Mouse (Mus musculus): ENCODE measurements at regions not wholly inside any gene's neighbourhood (a gene's known extent, or its start where the extent isn't known, plus 50 kb on each side); places are given as distances from the start of the nearest gene placed in this dataset.

DNA sequence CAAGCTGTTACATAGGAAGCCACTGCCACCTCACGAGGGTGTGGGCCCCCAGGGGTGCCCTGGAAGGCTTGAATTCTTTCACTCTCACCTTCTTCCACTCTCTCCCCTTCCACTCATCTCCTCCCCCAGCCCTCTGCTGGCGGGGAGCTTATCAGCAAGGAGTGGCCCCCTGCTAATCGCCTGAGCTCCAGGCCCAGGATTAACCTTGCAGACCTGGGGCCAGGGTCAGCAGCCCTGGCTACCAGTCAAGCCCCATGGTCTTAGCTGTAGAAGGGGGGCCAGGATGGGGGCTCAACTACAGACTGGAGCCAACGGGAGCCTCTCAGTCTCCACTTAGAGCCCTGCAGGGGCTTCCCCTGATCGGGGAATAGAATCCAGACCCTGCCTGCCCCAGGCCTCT is 75.8 kb upstream of the Larp1 start:
- no peak overlapping the region for H3K4me3 ChIP-seq (replicated peaks)
- H3K27ac ChIP-seq, result no peak overlapping the region
- H3K9me3 ChIP-seq, result no peaks in the 10 kb centered on the region
- WGBS, result 3% methylated on average over 5 of the region's 5 CpGs
- H3K36me3 ChIP-seq, result no peaks in the 10 kb centered on the region
- no peak for ATAC-seq
- H3K27me3 ChIP-seq, result no peaks in the 10 kb centered on the region
- H3K9ac ChIP-seq (replicated peaks), result peak overlapping the region; percentile 32; the same call in 1 of the 2 replicates
- peaks cover 11% of the 10 kb centered on the region for H3K4me1 ChIP-seq (replicated peaks)
- no peak overlapping the region for H3K4me2 ChIP-seq (replicated peaks)

DNA sequence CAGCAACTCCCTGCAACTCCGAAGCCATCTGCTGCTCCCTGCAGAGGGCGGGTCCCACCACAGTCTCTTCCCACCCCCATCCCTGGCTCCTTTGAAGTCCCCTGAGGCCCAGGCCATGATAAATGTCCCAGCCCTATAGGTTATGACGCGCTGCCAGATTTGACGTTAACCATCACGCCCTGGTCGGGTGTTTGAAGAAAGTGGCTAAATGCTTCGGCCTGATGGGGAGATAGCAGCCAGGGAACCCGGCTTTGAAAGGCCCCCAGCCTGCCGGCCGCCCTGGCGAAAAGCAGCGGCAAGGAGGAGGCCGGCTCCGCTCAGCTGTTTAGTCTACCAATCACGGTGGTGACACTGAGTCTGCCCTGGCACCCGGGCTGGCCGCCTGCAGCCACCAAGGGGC is 79.4 kb upstream of the Larp1 start:
- Histone ChIP-seq H3K4me3 (replicated peaks) (no peak overlapping the region), H3K27ac (no peak overlapping the region), H3K9me3 (no peaks in the 10 kb centered on the region), H3K36me3 (no peaks in the 10 kb centered on the region), H3K4me2 (replicated peaks) (peak overlapping the region; percentile 36; the same call in 1 of the 2 replicates), H3K27me3 (no peaks in the 10 kb centered on the region), H3K9ac (replicated peaks) (peak overlapping the region; percentile 34; the same call in 1 of the 2 replicates), H3K4me1 (replicated peaks) (peaks cover 10% of the 10 kb centered on the region)
- WGBS, result 12% methylated on average over 18 of the region's 18 CpGs
- no peak for ATAC-seq

DNA sequence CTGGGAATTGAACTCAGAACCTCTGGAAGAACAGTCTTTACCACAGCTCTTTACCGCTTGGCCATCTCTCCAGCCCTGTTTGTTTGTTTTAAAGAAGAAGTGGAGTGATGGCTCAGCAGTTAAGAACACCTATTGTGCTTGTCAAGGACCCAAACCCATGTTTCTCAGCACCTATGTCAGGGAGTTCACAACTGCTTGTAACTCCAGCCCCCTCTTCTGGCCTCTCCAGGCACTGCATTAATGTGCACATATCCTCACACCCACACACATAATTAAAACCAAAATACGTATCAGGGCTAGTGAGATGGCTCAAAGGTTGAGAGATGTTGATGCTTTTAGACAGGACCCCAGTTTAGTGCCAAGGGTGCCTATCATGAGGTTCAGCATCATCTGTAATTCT is 87.6 kb upstream of the Hand1 start:
- H3K4me3 ChIP-seq (replicated peaks), result no peak overlapping the region
- H3K4me1 ChIP-seq (replicated peaks), result no peaks in the 10 kb centered on the region
- H3K9me3 ChIP-seq, result no peaks in the 10 kb centered on the region
- no peak overlapping the region for H3K9ac ChIP-seq (replicated peaks)
- no peaks in the 10 kb centered on the region for H3K27me3 ChIP-seq
- no peak overlapping the region for H3K27ac ChIP-seq
- no peak for ATAC-seq
- 81% methylated on average over 2 of the region's 2 CpGs for WGBS
- no peaks in the 10 kb centered on the region for H3K36me3 ChIP-seq
- H3K4me2 ChIP-seq (replicated peaks), result no peak overlapping the region

DNA sequence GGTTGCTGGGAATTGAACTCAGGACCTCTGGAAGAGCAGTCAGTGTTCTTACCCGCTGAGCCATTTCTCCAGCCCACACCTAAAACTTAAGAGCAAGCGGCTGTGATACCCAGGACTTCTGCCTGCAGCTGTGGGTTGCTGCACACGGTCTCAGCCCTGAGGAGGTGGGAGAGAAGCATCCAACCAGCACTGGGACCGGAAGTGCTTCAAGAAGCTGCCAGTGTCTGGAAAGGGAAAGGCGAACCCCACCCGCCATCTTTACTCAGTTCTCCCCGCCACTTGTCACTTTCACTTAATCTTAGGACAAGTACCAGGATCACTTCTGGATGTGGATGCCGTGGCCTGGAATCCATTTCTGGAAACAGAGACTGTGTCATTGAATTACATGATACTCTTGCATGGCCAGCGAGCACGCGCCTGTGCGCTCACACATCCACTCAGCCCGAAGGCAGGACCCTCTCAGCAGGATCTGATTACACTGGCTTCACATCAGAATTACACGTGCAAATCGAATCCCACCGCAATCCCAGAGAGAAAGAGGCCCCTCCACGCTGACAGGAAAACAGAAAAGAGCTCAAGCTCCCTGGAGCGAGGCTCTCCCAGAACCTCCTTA is 85.9 kb upstream of the Hand1 start:
- H3K9me3 ChIP-seq, result no peaks in the 10 kb centered on the region
- H3K4me2 ChIP-seq (replicated peaks), result no peak overlapping the region
- H3K27me3 ChIP-seq, result no peaks in the 10 kb centered on the region
- no peak overlapping the region for H3K4me3 ChIP-seq (replicated peaks)
- no peaks in the 10 kb centered on the region for H3K36me3 ChIP-seq
- no peaks in the 10 kb centered on the region for H3K4me1 ChIP-seq (replicated peaks)
- no peak for ATAC-seq
- 86% methylated on average over 18 of the region's 18 CpGs for WGBS
- no peak overlapping the region for H3K27ac ChIP-seq
- no peak overlapping the region for H3K9ac ChIP-seq (replicated peaks)

DNA sequence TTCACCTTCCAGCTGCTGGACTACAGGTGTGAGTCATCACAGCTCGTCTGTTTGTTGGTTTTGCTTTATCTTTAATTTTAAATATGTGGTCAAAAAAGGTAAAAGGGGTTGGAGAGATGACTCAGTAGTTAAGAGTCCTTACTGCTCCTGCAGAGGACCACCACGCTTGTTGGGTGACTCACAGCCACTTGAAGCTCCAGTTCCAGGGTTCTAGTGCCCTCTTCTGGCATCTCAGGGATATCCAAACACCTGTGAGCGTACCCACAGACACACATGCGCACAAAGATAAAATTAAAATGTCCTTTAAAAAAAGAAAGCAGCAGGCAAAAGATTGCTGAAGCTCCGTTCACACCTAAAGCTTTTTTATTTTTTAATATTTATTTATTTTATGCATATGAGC is 85.4 kb upstream of the Hand1 start:
- no peak overlapping the region for H3K4me3 ChIP-seq (replicated peaks)
- WGBS, result 71% methylated on average over 5 of the region's 5 CpGs
- H3K27me3 ChIP-seq, result no peaks in the 10 kb centered on the region
- H3K27ac ChIP-seq, result no peak overlapping the region
- no peaks in the 10 kb centered on the region for H3K4me1 ChIP-seq (replicated peaks)
- H3K9me3 ChIP-seq, result no peaks in the 10 kb centered on the region
- H3K4me2 ChIP-seq (replicated peaks), result no peak overlapping the region
- no peak for ATAC-seq
- H3K9ac ChIP-seq (replicated peaks), result no peak overlapping the region
- no peaks in the 10 kb centered on the region for H3K36me3 ChIP-seq

DNA sequence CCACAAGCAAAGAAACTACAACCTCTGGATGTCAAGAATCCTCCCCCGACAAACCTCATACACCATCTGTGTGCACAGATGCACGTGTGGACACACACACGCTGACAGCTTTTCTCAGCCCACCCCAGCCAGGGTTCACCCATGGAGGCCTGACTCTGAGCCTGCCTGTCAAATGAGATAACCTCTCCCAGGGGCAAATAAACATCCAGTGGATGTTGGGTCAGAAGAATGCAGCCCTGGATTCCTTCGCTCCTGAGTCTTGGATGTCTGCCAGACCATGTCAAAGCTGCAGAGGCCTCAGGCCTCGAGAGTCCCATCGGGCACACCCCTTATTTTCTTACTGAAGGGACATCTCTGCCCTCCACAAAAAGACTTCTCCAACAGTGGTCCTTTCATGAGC is 83.4 kb upstream of the Hand1 start:
- H3K4me3 ChIP-seq (replicated peaks), result no peak overlapping the region
- H3K36me3 ChIP-seq, result no peaks in the 10 kb centered on the region
- H3K4me1 ChIP-seq (replicated peaks), result no peaks in the 10 kb centered on the region
- no peaks in the 10 kb centered on the region for H3K27me3 ChIP-seq
- H3K27ac ChIP-seq, result no peak overlapping the region
- H3K4me2 ChIP-seq (replicated peaks), result no peak overlapping the region
- ATAC-seq, result no peak
- no peak overlapping the region for H3K9ac ChIP-seq (replicated peaks)
- no peaks in the 10 kb centered on the region for H3K9me3 ChIP-seq
- WGBS, result 51% methylated on average over 6 of the region's 6 CpGs

DNA sequence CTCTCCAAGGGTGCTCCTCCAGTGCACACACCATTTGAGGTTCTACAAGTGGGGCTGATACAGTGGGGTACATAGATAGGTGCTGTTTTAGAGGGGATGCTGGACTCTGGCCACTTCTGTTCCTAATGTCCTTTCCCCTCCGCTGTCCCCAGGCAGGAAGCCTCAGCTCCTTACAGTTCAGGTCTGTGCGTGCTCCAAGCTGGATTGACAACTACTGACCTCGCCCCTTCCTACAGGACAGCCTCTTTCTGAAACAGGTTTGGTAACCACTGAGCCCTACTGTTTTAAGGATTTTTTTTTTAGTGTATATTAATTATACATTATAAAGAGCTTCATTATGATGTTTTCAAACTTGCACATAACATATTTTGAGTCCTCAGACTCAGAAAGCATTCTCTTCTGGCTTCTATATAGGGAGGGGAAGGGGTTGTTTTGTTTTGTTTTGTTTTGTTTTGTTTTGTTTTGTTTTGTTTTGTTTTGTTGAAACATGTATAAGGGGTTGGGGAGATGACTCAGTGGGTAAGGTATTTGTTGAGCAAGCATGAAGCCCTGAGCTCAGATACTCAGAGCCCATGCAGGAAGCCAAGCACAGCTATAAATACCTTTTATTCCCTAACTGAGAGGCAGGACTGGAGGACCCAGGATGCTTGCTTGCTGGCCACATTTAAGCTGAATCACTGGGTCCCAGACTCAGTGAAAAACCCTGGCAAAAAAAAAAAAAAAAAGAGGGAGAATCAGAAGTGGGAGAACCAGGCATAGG is 81.4 kb upstream of the Hand1 start:
- ATAC-seq, result no peak
- Histone ChIP-seq H3K4me2 (replicated peaks) (no peak overlapping the region), H3K27me3 (no peaks in the 10 kb centered on the region), H3K4me1 (replicated peaks) (no peaks in the 10 kb centered on the region), H3K9me3 (no peaks in the 10 kb centered on the region), H3K9ac (replicated peaks) (no peak overlapping the region), H3K36me3 (no peaks in the 10 kb centered on the region), H3K27ac (no peak overlapping the region), H3K4me3 (replicated peaks) (no peak overlapping the region)
- 78% methylated on average over 3 of the region's 3 CpGs for WGBS

DNA sequence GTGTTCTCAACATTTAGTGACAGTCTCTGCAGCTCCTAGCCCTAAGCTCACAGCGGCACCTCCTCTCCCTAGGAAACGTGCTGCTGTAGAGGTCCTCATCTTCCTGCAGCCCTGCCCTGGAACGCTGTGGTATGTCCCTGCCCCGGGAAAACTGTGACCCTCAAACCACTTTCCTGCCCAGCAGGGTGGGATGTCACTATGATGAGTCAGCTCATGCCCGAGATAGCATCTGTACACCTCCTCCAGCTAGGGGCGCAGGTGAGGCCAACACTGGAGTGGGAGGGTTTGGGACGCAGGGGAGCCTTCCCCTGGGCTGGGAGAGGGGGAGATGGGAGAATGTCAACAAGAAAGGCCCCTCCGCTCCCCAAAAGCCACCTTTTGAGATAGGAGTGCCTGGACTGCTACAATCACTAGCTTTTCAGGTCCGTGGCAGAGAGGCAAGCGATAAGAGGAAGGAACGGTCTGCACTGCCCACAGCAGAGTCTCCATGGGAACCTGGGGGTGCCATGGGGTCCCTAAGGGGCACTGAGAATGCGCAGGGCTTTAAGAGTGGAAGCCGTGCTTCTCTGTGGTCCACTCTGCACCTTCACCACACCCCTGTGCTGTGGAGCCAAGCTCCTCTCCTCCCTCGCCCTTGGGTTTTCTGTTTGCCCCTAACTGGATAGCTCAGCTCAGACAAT is 80.5 kb upstream of the Hand1 start:
- no peak overlapping the region for H3K4me2 ChIP-seq (replicated peaks)
- ATAC-seq, result no peak
- no peaks in the 10 kb centered on the region for H3K9me3 ChIP-seq
- no peaks in the 10 kb centered on the region for H3K27me3 ChIP-seq
- H3K4me1 ChIP-seq (replicated peaks), result no peaks in the 10 kb centered on the region
- no peak overlapping the region for H3K9ac ChIP-seq (replicated peaks)
- no peak overlapping the region for H3K4me3 ChIP-seq (replicated peaks)
- WGBS, result 53% methylated on average over 14 of the region's 14 CpGs
- H3K36me3 ChIP-seq, result no peaks in the 10 kb centered on the region
- H3K27ac ChIP-seq, result no peak overlapping the region

DNA sequence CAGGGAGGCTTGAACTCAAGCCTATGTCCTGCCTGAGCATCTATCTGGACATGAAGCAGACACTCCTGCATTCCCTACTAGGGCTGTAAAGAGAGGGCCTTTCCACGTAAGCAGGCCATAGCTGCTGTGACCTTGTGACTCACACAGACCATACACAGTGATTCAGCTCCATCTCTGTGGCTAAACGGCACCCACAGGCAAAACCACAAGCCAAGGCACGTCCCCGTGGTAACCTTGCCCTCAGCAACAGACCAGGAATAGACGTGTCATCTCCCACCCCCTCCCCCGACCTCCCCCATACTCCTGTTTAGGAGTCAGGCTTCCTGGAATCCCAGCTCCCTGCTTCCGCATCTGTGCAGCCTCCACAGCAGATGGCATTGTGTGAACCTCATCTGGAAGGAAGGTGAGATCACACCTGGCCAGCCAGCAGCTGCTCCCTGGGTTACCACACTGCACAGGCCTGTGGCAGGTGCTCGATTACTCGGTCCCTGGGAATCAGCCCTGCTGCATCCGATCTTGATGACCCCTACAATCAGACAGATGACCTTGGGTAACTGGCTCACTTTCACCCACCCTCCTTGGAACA is 79.2 kb upstream of the Hand1 start:
- no peaks in the 10 kb centered on the region for H3K36me3 ChIP-seq

DNA sequence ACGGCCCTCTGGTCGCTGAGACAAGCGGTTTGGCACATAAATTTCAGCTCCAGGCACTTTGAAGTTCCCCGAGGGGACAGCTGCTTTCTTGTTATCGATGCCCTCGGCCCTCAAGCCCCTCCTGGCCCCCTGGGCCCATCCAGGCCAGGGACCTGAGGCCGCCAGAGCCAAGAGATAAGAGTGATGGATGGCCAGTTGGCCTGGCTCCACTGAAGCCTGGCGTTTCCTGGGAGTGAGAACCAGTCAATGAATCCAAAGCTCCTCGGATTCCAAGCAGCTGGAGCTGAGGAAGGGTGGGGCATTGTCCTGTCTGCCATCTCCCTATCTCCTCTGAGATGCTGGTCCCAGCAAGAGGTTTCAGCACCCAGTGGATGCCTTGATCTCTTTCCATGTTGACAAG is 71.6 kb upstream of the Hand1 start:
- H3K27ac ChIP-seq, result no peak overlapping the region
- H3K36me3 ChIP-seq, result no peaks in the 10 kb centered on the region
- H3K4me1 ChIP-seq (replicated peaks), result no peaks in the 10 kb centered on the region
- no peak for ATAC-seq
- no peak overlapping the region for H3K9ac ChIP-seq (replicated peaks)
- H3K4me2 ChIP-seq (replicated peaks), result no peak overlapping the region
- H3K27me3 ChIP-seq, result no peaks in the 10 kb centered on the region
- no peaks in the 10 kb centered on the region for H3K9me3 ChIP-seq
- H3K4me3 ChIP-seq (replicated peaks), result no peak overlapping the region
- WGBS, result 75% methylated on average over 9 of the region's 9 CpGs

More for the DNA sequence above, 79.2 kb upstream of the Hand1 start:
- Histone ChIP-seq H3K4me1 (replicated peaks) (no peaks in the 10 kb centered on the region), H3K27me3 (no peaks in the 10 kb centered on the region), H3K9ac (replicated peaks) (no peak overlapping the region), H3K4me2 (replicated peaks) (no peak overlapping the region), H3K9me3 (no peaks in the 10 kb centered on the region), H3K27ac (no peak overlapping the region), H3K4me3 (replicated peaks) (no peak overlapping the region)
- ATAC-seq, result no peak
- WGBS, result 65% methylated on average over 10 of the region's 10 CpGs

DNA sequence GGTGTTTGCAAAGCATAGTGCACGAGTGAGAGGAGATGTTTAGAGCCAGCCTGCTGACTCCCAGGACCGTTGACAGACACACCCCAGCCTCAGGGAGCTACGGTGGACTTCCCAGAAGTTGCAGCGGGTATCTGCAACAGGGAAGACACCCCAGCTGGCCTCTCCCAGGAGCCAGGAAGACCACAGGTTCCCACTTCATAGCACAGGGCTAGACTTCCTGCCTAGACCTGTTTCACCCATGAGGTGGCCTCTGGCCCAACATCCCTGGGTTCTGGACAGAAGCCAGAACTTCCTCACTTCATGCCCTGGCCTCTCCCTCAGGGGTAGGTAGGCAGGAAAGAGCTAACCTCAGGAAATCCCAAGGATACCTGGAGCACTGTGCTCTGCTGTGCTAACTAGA is 66.7 kb upstream of the Hand1 start:
- WGBS, result 68% methylated on average over 4 of the region's 4 CpGs
- ATAC-seq, result no peak

DNA sequence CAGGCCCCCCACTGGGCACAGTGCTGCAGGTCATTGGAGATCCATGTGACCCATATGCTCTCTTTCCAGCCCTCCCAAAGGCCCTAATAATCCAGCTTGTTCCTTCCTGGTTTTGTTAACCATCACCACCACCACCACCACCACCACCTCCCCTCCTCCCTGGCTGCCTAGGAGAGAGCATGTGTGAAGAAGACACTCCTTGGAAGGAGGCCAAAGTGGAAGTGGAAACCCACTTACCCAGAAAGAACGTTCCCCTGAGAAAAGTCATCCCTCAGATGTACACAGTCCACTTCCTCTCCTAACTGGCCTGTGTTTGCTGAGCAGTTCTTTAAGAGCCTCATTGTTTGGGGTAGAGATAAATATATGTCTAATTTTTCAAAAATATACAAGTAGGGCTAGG is 62.9 kb upstream of the Hand1 start:
- Histone ChIP-seq H3K36me3 (no peaks in the 10 kb centered on the region), H3K4me2 (replicated peaks) (no peak overlapping the region), H3K9ac (replicated peaks) (no peak overlapping the region), H3K4me3 (replicated peaks) (no peak overlapping the region), H3K4me1 (replicated peaks) (no peaks in the 10 kb centered on the region), H3K9me3 (no peaks in the 10 kb centered on the region), H3K27me3 (no peaks in the 10 kb centered on the region), H3K27ac (no peak overlapping the region)
- 81% methylated on average over 1 of the region's 1 CpGs for WGBS
- ATAC-seq, result no peak

More for the DNA sequence above, 66.7 kb upstream of the Hand1 start:
- no peaks in the 10 kb centered on the region for H3K9me3 ChIP-seq
- H3K4me2 ChIP-seq (replicated peaks), result no peak overlapping the region
- H3K27me3 ChIP-seq, result no peaks in the 10 kb centered on the region
- H3K4me3 ChIP-seq (replicated peaks), result no peak overlapping the region
- no peaks in the 10 kb centered on the region for H3K4me1 ChIP-seq (replicated peaks)
- no peak overlapping the region for H3K27ac ChIP-seq
- H3K9ac ChIP-seq (replicated peaks), result no peak overlapping the region
- no peaks in the 10 kb centered on the region for H3K36me3 ChIP-seq
